Mouse (Mus musculus): ENCODE results near the gene Gm21083.
"Not testable (repeated sequence)": the region's sequence is repeated elsewhere in the genome, so short reads cannot be mapped to it uniquely, and the experiment has no call there.

GRCm38 (mm10) chr5:15590635-15591034, 13.5 kb downstream of the Gm21083 start:
- TF ChIP-seq EP300 (IDR thresholded peaks at IDR 0.05; ENCODE audit: low read depth in 1 of 2, low read length in 2 of 2); USF1 (IDR thresholded peaks at IDR 0.05; ENCODE audit: low read depth, low read length); MEF2A (IDR thresholded peaks at IDR 0.05; ENCODE audit: extremely low read depth, insufficient replicate concordance, low read depth, low read length, poor library complexity, severe bottlenecking); GATA1 (IDR thresholded peaks at IDR 0.05; ENCODE audit: low read depth, low read length); MAZ (IDR thresholded peaks at IDR 0.05; ENCODE audit: low read depth, low read length); MAX (IDR thresholded peaks at IDR 0.05; ENCODE audit: low read length); CTCF (IDR thresholded peaks at IDR 0.05 in 2 of 3, conservative IDR thresholded peaks at IDR 0.05 in 1 of 3; ENCODE audit: control insufficient read depth in 1 of 3, insufficient read depth in 1 of 3, low read depth in 2 of 3, low read length in 3 of 3, poor library complexity in 1 of 3, severe bottlenecking in 1 of 3); POLR2AphosphoS2 (IDR thresholded peaks at IDR 0.05; ENCODE audit: low read length); NRF1 (IDR thresholded peaks at IDR 0.05; ENCODE audit: insufficient read depth, low read depth, low read length, poor library complexity, severe bottlenecking); SMC3 (IDR thresholded peaks at IDR 0.05; ENCODE audit: low read depth, low read length): not testable (repeated sequence)

Measured in MEL (cell line).